Mouse (Mus musculus) effector memory CD4-positive, alpha-beta T cell, adult 7 months (primary cell): ENCODE data around the gene Bcam. TPM values are rescaled to one million over a fixed set of nuclear protein-coding genes. Genes with fewer than 3 reads are reported as not detected.

Experiments used
- polyA plus RNA-seq: library from polyadenylated mRNA; unstranded; fragments of 100-300 nt; shearing (Covaris generic); gene quantifications from one replicate; pipeline ENCODE4 v1.2.1, GENCODE M21; 2017

Bcam gene
- 0.65 TPM for polyA plus RNA-seq

DNA sequence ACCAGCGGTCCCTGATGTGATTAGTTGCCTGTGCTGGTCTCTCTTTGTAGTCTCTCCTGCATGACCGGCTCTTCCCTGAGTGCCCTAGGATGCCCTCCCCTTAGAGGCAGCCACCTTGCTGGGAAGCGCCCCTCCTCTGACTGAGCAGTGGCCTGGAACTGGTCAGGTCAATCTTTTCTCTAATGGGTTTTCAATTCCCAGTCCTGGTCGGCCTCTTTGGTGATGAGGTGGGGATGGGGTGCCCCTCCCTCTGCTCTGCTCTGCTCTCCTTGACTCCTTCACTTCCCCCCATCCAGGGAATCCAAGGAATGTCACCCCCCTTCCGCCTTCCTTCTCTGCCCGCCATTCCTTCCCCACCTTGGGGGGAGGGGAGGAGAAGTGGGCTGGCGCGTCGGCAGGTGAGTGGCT lies at the start of gene Bcam:
Bcam (minus strand) TSS at position 33 of the 408 bp plus-strand sequence.

GRCm38 (mm10) chr7:19796697-19797588 lies 26.1 kb upstream of the Bcam start, which contains the start of gene Cblc:
Gene Cblc (minus strand): TSS chr7:19796809.

DNA sequence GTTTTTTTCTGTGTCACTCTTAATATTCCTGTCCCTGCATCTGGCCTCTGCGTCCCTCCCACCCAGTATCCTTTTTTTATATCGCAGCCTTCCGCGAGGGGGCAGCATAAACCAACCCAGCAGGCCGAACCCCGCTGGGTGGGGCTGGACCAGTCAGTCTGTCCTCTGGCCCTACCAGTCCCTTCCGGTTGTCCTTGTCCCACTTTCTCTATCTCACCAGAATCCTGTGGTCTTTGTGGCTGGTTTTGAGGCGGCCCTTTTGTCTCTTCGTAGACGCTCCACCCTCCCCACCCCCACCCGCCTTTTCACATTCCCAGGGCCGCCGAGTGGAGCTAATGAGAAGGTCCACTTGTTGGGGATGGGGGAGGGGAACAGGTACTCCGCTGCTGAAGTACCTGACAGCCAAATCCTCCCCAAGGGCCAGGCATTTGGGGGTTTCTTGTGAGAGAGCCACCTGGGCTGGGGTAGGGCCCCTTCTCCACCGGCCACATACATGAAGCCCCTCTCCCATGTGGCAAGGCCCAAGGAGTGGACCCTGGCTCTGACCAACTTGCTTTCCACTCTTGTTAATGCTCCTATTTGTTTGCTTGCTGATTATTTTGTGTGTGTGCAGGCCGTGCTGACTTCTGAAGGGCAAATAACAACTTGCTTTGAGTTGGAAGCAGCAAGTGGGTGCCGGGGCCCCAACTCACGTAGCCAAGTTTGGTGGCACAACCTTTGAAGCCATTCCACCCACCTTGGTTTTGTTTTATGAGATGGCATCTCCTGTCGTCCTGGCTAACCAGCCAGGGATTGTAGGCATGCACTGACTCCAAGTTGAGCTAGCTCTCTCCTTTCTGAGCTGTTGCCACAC lies 20.4 kb downstream of the Bcam start, which contains the start of gene Nectin2:
Nectin2 (minus strand) TSS at position 267 of the 853 bp plus-strand sequence.

GRCm38 (mm10) chr7:19715239-19716054 lies 55.4 kb downstream of the Bcam start, which contains the start of gene Tomm40:
Gene Tomm40 (minus strand): TSS chr7:19715438.

Other genes with a start within 250 kb of the Bcam start
- 15.6 TPM for gene Ppp1r37, start 207.9 kb downstream of the Bcam start, polyA plus RNA-seq
- 1.8 TPM for gene Zfp296, start 193.7 kb downstream of the Bcam start, polyA plus RNA-seq
- 105 TPM for gene Gemin7, start 193.4 kb downstream of the Bcam start, polyA plus RNA-seq
- gene Clasrp, start 166.5 kb downstream of the Bcam start, polyA plus RNA-seq, result 49.4 TPM
- gene Relb, start 141.6 kb downstream of the Bcam start, polyA plus RNA-seq, result 249 TPM
- 121 TPM for gene Clptm1, start 106.0 kb downstream of the Bcam start, polyA plus RNA-seq
- gene Apoc2, start 93.1 kb downstream of the Bcam start, polyA plus RNA-seq, result not detected
- gene Gm44805, start 89.6 kb downstream of the Bcam start, polyA plus RNA-seq, result not detected
- 0.18 TPM for gene Apoc4, start 89.5 kb downstream of the Bcam start, polyA plus RNA-seq
- gene Apoc1, start 78.4 kb downstream of the Bcam start, polyA plus RNA-seq, result not detected
- gene Apoe, start 71.8 kb downstream of the Bcam start, polyA plus RNA-seq, result 1.3 TPM
- 63.8 TPM for gene Tomm40, start 55.6 kb downstream of the Bcam start, polyA plus RNA-seq
- gene Nectin2, start 20.5 kb downstream of the Bcam start, polyA plus RNA-seq, result not detected
- not detected for gene Cblc, start 25.8 kb upstream of the Bcam start, polyA plus RNA-seq
- 199 TPM for gene Bcl3, start 51.8 kb upstream of the Bcam start, polyA plus RNA-seq
- gene Gm19345, start 81.0 kb upstream of the Bcam start, polyA plus RNA-seq, result not detected
- not detected for gene Ceacam16, start 90.3 kb upstream of the Bcam start, polyA plus RNA-seq
- not detected for gene Ceacam19, start 116.9 kb upstream of the Bcam start, polyA plus RNA-seq
- 42.3 TPM for gene Pvr, start 150.1 kb upstream of the Bcam start, polyA plus RNA-seq
- 0.94 TPM for gene Igsf23, start 179.7 kb upstream of the Bcam start, polyA plus RNA-seq
- gene Ceacam20, start 194.4 kb upstream of the Bcam start, polyA plus RNA-seq, result 0.18 TPM
- gene Nlrp9b, start 220.4 kb upstream of the Bcam start, polyA plus RNA-seq, result 0.26 TPM